Mouse (Mus musculus): ENCODE data around the gene Zfp282.

Gene Zfp282

GRCm38 (mm10) chr6:47903587-47903986 lies 26.6 kb downstream of the Zfp282 start:
- DNase-seq: no peak

DNA sequence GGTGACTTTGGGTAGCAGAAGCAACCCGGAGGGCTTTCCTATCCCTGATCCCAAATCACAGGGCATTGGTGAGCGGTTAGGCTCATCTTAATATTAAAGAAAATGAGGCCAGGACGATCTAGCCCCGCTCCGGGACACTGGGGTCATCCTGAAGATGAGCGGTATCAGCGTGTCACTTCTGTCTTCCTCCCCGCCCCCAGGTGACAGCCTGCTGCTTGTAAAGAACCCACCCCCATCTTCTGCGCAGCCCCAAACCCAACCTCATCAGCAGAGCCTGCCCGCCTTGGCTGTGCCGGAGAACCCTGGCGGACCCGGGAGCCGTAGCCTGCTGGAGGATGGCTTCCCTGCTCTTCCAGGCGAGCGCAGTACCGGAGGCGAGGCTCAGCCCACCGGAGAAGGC lies 27.4 kb downstream of the Zfp282 start:
- DNase-seq: no peak

GRCm38 (mm10) chr6:47904917-47905695 lies 28.1 kb downstream of the Zfp282 start:
- DNase-seq: no peak

GRCm38 (mm10) chr6:47906326-47906725 lies 29.3 kb downstream of the Zfp282 start:
- DNase-seq: no peak

- DNase-seq: no peak
Measured at GRCm38 (mm10) chr6:47909007-47909406, 32.0 kb downstream of the Zfp282 start.

GRCm38 (mm10) chr6:47911650-47912049 lies 34.6 kb downstream of the Zfp282 start:
- no peak for DNase-seq

- DNase-seq: no peak
Measured at GRCm38 (mm10) chr6:47912991-47913390, 36.0 kb downstream of the Zfp282 start.

DNA sequence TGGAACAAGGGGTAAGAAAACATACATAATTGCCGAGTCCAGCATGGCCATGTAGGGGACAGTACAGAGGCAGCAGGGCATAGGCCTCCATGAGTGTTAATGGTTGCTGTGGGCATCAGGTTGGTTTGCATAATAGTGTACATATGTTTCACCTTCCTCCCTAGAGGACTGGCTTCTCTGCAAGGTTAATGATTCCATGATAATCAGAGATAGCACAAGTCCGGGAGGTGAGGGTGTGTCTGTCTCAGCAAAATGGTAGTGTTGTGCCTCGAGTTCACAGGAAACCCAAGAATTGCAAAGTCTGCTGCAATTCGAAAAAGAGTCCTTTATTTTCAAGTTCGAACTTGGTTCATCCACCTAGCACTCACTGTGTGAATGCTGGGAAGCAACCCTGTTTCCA lies 40.0 kb downstream of the Zfp282 start:
- DNase-seq: no peak

DNA sequence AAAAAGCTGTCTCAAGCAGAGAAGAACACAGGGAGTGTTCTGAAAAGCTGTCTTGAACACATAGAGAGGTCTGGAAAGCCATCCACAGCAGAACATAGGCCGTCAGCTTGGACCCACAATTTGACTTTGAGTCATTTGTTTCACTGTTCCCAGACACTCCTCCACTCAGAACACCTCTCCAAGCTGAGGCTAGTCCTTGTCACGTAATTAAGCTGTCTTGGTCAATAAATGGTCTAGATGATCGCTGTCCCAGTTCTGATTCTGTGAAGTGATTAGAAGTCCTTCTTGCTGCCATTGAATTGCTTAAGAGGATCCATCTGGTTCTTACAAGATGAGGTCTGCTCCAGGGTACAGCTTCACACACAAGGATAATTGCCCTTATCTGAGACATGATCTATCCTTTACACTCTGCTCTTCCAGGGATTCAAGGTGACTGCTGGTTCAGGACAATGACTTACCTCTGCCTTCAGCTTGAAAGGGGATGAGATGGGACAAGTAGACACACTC lies 41.8 kb downstream of the Zfp282 start:
- no peak for DNase-seq

DNA sequence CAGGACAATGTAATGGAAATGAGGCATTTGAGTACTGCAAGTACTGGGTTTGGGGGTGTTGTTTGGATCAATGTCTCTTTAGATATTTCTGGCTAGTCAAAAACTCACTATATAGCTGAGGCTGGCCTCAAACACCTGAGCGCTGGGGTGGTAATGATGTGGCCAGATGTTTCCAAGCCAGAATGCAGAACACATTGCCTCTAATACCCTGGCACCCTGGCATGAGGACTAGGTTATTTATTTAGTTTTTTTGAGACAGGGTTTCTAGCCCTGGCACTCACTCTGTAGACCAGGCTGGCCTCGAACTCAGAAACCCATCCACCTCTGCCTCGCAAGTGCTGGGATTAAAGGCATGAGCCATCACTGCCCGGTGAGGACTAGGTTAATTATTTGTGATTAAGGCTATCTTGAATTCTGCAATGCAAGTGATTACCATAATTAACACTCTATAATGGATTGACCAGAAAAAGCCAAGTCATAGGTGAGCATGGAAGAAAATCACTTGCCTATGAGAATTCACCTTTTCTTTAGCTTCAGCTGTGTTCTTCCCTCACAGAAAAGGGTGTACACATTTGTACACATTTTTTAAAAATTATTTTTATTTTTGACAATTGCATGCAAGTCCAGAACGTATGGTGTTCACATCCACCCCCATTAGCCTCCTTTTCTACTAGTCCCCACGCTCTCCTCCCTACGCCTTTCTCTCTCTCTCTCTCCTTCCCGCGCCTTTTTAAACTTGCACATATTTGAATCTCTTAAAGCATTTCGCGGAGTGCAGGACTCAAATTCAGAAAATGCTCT lies 42.8 kb downstream of the Zfp282 start:
- DNase-seq: peak; percentile 24

- peak; percentile 95 for DNase-seq
Measured at GRCm38 (mm10) chr6:47920447-47921340, 43.7 kb downstream of the Zfp282 start, which contains the start of gene Zfp212. Gene Zfp212, plus strand, starts transcription at chr6:47920476.

DNA sequence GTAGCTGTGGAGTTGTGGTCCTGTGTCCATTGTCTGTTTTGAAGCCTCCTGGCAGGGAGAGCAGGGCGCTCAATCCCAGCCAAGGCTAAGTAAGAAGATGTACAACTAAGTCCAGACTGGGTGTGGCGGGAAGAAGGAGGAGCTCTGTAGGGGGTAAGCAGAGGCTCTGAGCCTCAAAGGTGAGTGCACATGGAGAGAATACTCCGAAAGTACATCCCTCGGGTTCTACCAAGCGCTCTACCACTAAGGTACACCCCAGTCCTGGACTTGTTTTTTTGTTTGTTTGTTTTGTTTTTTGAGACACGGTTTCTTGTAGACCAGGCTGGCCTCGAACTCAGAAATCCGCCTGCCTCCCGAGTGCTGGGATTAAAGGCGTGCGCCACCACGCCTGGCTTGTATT lies 65.5 kb downstream of the Zfp282 start:
- DNase-seq: no peak

- DNase-seq: peak; percentile 87
Measured at GRCm38 (mm10) chr6:47943021-47943691, 66.2 kb downstream of the Zfp282 start.

GRCm38 (mm10) chr6:47943721-47944120 lies 66.7 kb downstream of the Zfp282 start:
- DNase-seq: no peak

- DNase-seq: no peak
Measured at GRCm38 (mm10) chr6:47947388-47947787, 70.4 kb downstream of the Zfp282 start.

- peak; percentile 96 for DNase-seq
Measured at GRCm38 (mm10) chr6:47953191-47953726, 76.3 kb downstream of the Zfp282 start, which contains the start of gene Zfp956. Gene Zfp956, plus strand, starts transcription at chr6:47953390.

- no peak for DNase-seq
Measured at GRCm38 (mm10) chr6:47954425-47954824, 77.4 kb downstream of the Zfp282 start.

DNA sequence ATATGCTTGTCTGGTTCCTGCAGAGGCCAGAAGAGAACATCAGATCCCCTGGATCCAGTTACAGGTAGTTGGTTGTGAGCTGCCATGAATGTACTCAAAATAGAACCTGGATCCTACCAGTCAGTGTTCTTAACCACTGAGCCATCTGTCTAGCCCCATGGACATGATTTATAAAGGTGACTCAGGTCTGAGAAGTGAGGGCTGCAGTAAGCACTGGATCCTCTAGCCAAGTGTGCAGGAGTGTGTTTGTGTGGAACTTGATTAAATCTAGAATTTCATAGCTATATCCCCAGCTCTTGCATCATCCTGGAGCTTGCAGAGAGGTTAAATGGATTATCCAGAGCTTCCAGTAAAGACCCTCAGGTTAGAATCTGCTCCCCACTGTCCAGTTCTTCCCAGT lies 80.8 kb downstream of the Zfp282 start:
- no peak for DNase-seq
